Mouse (Mus musculus) liver, adult 2 months (tissue): ENCODE data around the gene Piga. TPM values are rescaled to one million over a fixed set of nuclear protein-coding genes. Genes with fewer than 3 reads are reported as not detected.

Experiments
- DNase-seq: peaks from one replicate; pipeline ENCODE4 v3.0.0-alpha.2; 2011; ENCODE audit warnings: low read depth, low spot score; ENCODE audit errors: extremely low read depth
- H3K27ac ChIP-seq: fragments of 200-500 bp; replicated peaks from 2 replicates; pipeline ENCODE4 v1.5.1; 2012; ENCODE audit warnings: low read depth, mild to moderate bottlenecking, control low read depth, inconsistent platforms, low read length; ENCODE audit not compliant: insufficient read depth
- H3K27me3 ChIP-seq: fragments of 200-500 bp; 2 replicates; pipeline ENCODE4 v1.6.1; 2012; ENCODE audit warnings: mild to moderate bottlenecking, moderate library complexity, low read length, inconsistent platforms; ENCODE audit not compliant: control insufficient read depth, insufficient read depth
- H3K36me3 ChIP-seq: fragments of 200-500 bp; 2 replicates; pipeline ENCODE4 v1.6.1; 2012; ENCODE audit warnings: low read length, inconsistent platforms; ENCODE audit not compliant: control insufficient read depth, insufficient read depth
- H3K4me1 ChIP-seq: fragments of 200-500 bp; 2 replicates; pipeline ENCODE4 v1.6.1; 2011; ENCODE audit warnings: low read length; ENCODE audit not compliant: control insufficient read depth, insufficient read depth
- H3K4me3 ChIP-seq: fragments of 200-500 bp; 2 replicates; pipeline ENCODE4 v1.5.1; 2011; ENCODE audit warnings: low read depth, mild to moderate bottlenecking, control low read depth, low read length, moderate library complexity; ENCODE audit not compliant: insufficient read depth
- H3K79me2 ChIP-seq: fragments of 200-500 bp; 2 replicates; pipeline ENCODE4 v1.6.1; 2012; ENCODE audit warnings: inconsistent platforms, mild to moderate bottlenecking, low read length, moderate library complexity; ENCODE audit not compliant: control insufficient read depth, insufficient read depth
- H3K9ac ChIP-seq: fragments of 200-500 bp; 2 replicates; pipeline ENCODE4 v1.6.1; 2012; ENCODE audit warnings: low read depth, mild to moderate bottlenecking, control low read depth, inconsistent platforms, low read length
- CTCF ChIP-seq: fragments of 200-500 bp; IDR thresholded peaks from 2 replicates; pipeline ENCODE4 v1.5.1; 2011; ENCODE audit warnings: low read depth, low read length, control low read depth
- POLR2A ChIP-seq: fragments of 200-500 bp; IDR thresholded peaks from 2 replicates; pipeline ENCODE4 v1.6.1; 2011; ENCODE audit warnings: low read length, control low read depth; ENCODE audit not compliant: insufficient read depth; ENCODE audit errors: extremely low read depth
- WGBS: fragments of 180-500 bp; shearing (Covaris S2); methylation state at CpG from one replicate; pipeline ENCODE4 v1.1.7; 2018; 5-methylcytosine and 5-hydroxymethylcytosine counted together
- polyA plus RNA-seq: library from polyadenylated mRNA; depleted of rRNA; stranded (reverse); fragments of >200 nt; gene quantifications from 2 replicates; pipeline ENCODE4 v1.2.3, GENCODE M21; 2012
- total RNA-seq: library from RNA; depleted of rRNA; stranded (reverse); fragments of >200 nt; gene quantifications from 2 replicates; pipeline ENCODE4 v1.2.3, GENCODE M21; 2014

Gene Piga
- total and polyA plus RNA-seq, 2 experiments = 1.7 to 3.6 TPM

GRCm38 (mm10) chrX:164436709-164437108, 17.1 kb downstream of the Piga start, which contains the start of gene Asb11:
Gene Asb11 (plus strand): TSS chrX:164436994.
- Histone ChIP-seq H3K9ac (no peak within 1 kb of the TSS), H3K36me3 (no peaks in the 10 kb centered on the region; the same call in 1 of the 2 replicates), H3K27me3 (no peaks in the 10 kb centered on the region), H3K4me1 (peaks cover 2% of the 10 kb centered on the region; the same call in 1 of the 2 replicates), H3K27ac (no peak within 1 kb of the TSS), H3K79me2 (no peaks in the 10 kb centered on the region), H3K4me3 (no peak within 1 kb of the TSS)
- 39% methylated on average over 8 of the region's 8 CpGs for WGBS
- no peak for DNase-seq
- no peak for TF ChIP-seq POLR2A
- TF ChIP-seq CTCF = no peak

GRCm38 (mm10) chrX:164439462-164439861, 19.9 kb downstream of the Piga start:
- no peaks in the 10 kb centered on the region for H3K36me3 ChIP-seq
- 87% methylated on average over 7 of the region's 7 CpGs for WGBS
- no peak overlapping the region for H3K4me3 ChIP-seq
- DNase-seq = no peak
- H3K9ac ChIP-seq = no peak overlapping the region
- TF ChIP-seq CTCF (no peak), POLR2A (no peak)
- H3K27me3 ChIP-seq = no peaks in the 10 kb centered on the region
- no peaks in the 10 kb centered on the region for H3K79me2 ChIP-seq
- no peak overlapping the region for H3K27ac ChIP-seq
- peaks cover 2% of the 10 kb centered on the region; the same call in 1 of the 2 replicates for H3K4me1 ChIP-seq

- TF ChIP-seq POLR2A (no peak), CTCF (no peak)
- Histone ChIP-seq H3K36me3 (no peaks in the 10 kb centered on the region), H3K27me3 (no peaks in the 10 kb centered on the region), H3K4me3 (no peak overlapping the region), H3K9ac (no peak overlapping the region), H3K4me1 (peaks cover 2% of the 10 kb centered on the region; the same call in 1 of the 2 replicates), H3K79me2 (no peaks in the 10 kb centered on the region), H3K27ac (no peak overlapping the region)
- DNase-seq = peak; percentile 49
- WGBS = 7% methylated on average over 2 of the region's 2 CpGs
Measured at GRCm38 (mm10) chrX:164440140-164440539, 20.6 kb downstream of the Piga start.

- H3K79me2 ChIP-seq = no peaks in the 10 kb centered on the region
- H3K4me3 ChIP-seq = no peak overlapping the region
- H3K27me3 ChIP-seq = no peaks in the 10 kb centered on the region
- TF ChIP-seq CTCF (no peak), POLR2A (no peak)
- peaks cover 4% of the 10 kb centered on the region; the same call in 1 of the 2 replicates for H3K4me1 ChIP-seq
- no peak for DNase-seq
- 46% methylated on average over 3 of the region's 3 CpGs for WGBS
- no peak overlapping the region for H3K27ac ChIP-seq
- no peak overlapping the region for H3K9ac ChIP-seq
- H3K36me3 ChIP-seq = no peaks in the 10 kb centered on the region
Measured at GRCm38 (mm10) chrX:164440703-164441102, 21.1 kb downstream of the Piga start.

- WGBS = 96% methylated on average over 3 of the region's 3 CpGs
- no peak for TF ChIP-seq POLR2A
- no peaks in the 10 kb centered on the region for H3K79me2 ChIP-seq
- no peak overlapping the region for H3K9ac ChIP-seq
- no peak overlapping the region for H3K4me3 ChIP-seq
- DNase-seq = no peak
- H3K27me3 ChIP-seq = no peaks in the 10 kb centered on the region
- no peaks in the 10 kb centered on the region for H3K36me3 ChIP-seq
- peaks cover 2% of the 10 kb centered on the region; the same call in 1 of the 2 replicates for H3K4me1 ChIP-seq
- H3K27ac ChIP-seq = no peak overlapping the region
Measured at GRCm38 (mm10) chrX:164441306-164441705, 21.7 kb downstream of the Piga start.

GRCm38 (mm10) chrX:164445601-164446000, 26.0 kb downstream of the Piga start:
- 37% methylated on average over 12 of the region's 12 CpGs for WGBS
- Histone ChIP-seq H3K27ac (no peak overlapping the region), H3K4me1 (peaks cover 2% of the 10 kb centered on the region; the same call in 1 of the 2 replicates), H3K79me2 (no peaks in the 10 kb centered on the region), H3K9ac (no peak overlapping the region), H3K27me3 (no peaks in the 10 kb centered on the region), H3K4me3 (no peak overlapping the region), H3K36me3 (no peaks in the 10 kb centered on the region)
- TF ChIP-seq POLR2A (no peak), CTCF (no peak)
- peak; percentile 68 for DNase-seq
